Mouse (Mus musculus) cortical plate, adult 2 months (tissue): ENCODE results near the gene Lpcat3.

ENCODE experiments used
- CTCF ChIP-seq: fragments of 200-500 bp; IDR thresholded peaks from 2 replicates; pipeline ENCODE4 v1.5.1; 2011; ENCODE audit warnings: mild to moderate bottlenecking, control low read depth, low read length; ENCODE audit not compliant: insufficient read depth; ENCODE audit errors: extremely low read depth
- POLR2A ChIP-seq: fragments of 200-500 bp; IDR thresholded peaks from 2 replicates; pipeline ENCODE4 v1.6.1; 2011; ENCODE audit warnings: mild to moderate bottlenecking, low read length, control low read depth; ENCODE audit not compliant: insufficient read depth; ENCODE audit errors: extremely low read depth

- TF ChIP-seq CTCF (no peak), POLR2A (no peak)
Observed at GRCm38 (mm10) chr6:124724472-124724871, 61.6 kb downstream of the Lpcat3 start.
